Mouse (Mus musculus) gastrocnemius, adult 2 months (tissue): Measurements from ENCODE around the gene Fam118a. TPM values are rescaled to one million over a fixed set of nuclear protein-coding genes. Genes with fewer than 3 reads are reported as not detected.
A peak's percentile ranks its signal among the peaks of the same experiment; 100 is the strongest.
"Not testable (repeated sequence)": the region's sequence is repeated elsewhere in the genome, so short reads cannot be mapped to it uniquely, and the experiment has no call there.

Source experiments
- DNase-seq: peaks from one replicate; pipeline ENCODE4 v3.0.0; 2022
- H3K27ac ChIP-seq: fragments of 200-600 bp; 2 replicates; pipeline ENCODE4 v1.8.1; 2022; ENCODE audit warnings: mild to moderate bottlenecking
- H3K4me3 ChIP-seq: fragments of 200-600 bp; 2 replicates; pipeline ENCODE4 v1.8.1; 2022; ENCODE audit warnings: mild to moderate bottlenecking, moderate library complexity
- CTCF ChIP-seq: fragments of 200-600 bp; IDR thresholded peaks from 2 replicates; pipeline ENCODE4 v1.8.1; 2022; ENCODE audit warnings: antibody characterized with exemption, mild to moderate bottlenecking, moderate library complexity
- intact Hi-C: fragments of 180-260 bp; cut with DNase I; formaldehyde crosslinking; loops from one replicate; pipeline ENCODE4 v1.15.1; 2025
- long read RNA-seq, 2 experiments: library from polyadenylated mRNA; stranded (forward); transcript quantifications; one replicate each; pipeline ENCODE4 v2.0.0; 2021
- total RNA-seq, 2 experiments: library from RNA; stranded (reverse); gene quantifications; 2 replicates each; pipeline ENCODE4 v1.2.3; 2021

Gene Fam118a
- 1 to 10 TPM; 4.7 to 5.9 TPM for total RNA-seq
- long read RNA-seq, experiment 1, transcript Fam118a-201 (9 exons, 2,518 nt) = major isoform, 5 of 10 reads
- long read RNA-seq, experiment 1, partial matches to known transcripts = 1 of 10 reads
- long read RNA-seq, experiment 1, other reads (novel, unspliced or antisense) = 4 of 10 reads
- long read RNA-seq, experiment 2, transcript Fam118a-201 (9 exons, 2,518 nt) = major isoform, 6 of 10 reads
- long read RNA-seq, experiment 2, partial matches to known transcripts = 0 of 10 reads
- long read RNA-seq, experiment 2, other reads (novel, unspliced or antisense) = 4 of 10 reads

- H3K27ac ChIP-seq, DNase-seq, intact Hi-C loops: not testable (repeated sequence)
- 0 out of 2 replicates have a peak within 1 kb of the TSS, but pooled peaks have one; percentile 19 for H3K4me3 ChIP-seq
These were observed at the start of gene Fam118a for GRCm38 (mm10) chr15:85028648-85029047. Fam118a (plus strand) TSS chr15:85028948.

DNA sequence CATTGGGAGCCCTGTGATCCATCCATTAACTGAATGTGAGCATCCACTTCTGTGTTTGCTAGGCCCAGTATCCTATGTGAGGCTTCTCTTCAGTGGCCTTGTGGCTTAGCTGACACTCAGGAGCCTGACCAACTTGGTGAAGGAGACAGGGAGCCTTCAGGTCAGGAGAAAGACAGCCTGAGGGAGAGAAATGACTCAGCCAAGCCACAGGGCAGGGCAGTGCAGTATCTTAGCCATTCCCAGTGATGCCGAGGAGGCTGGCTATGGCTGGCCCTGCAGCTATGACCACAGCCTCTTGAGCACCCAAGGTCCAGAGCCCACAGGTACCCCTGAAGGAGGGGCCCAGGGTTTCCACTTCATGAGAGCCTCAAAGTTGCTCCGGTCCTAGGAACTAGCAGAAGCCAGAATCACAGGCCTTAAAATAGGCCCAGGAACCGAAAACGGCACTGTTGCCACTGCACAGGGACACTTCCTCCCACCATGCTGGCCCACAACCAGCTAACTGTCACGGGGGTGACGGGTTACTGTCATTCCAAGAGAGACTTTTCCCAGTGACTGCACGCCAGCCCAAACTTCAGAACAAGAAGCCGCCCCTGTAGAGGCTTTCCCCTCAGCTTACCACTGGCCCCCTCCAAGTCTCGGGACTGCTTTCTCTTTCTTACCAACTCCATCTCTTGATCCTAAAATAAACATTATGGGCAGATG, 47.0 kb upstream of the Fam118a start:
- no peak for TF ChIP-seq CTCF
- peak; percentile 74 for DNase-seq
- intact Hi-C loops = loop anchor here (10.0 kb wide), 1 partner anchor 787 kb away; the partner anchor contains the start of gene Samm50
- Histone ChIP-seq H3K4me3 (peak overlapping the region; percentile 58), H3K27ac (peak overlapping the region; percentile 82)

DNA sequence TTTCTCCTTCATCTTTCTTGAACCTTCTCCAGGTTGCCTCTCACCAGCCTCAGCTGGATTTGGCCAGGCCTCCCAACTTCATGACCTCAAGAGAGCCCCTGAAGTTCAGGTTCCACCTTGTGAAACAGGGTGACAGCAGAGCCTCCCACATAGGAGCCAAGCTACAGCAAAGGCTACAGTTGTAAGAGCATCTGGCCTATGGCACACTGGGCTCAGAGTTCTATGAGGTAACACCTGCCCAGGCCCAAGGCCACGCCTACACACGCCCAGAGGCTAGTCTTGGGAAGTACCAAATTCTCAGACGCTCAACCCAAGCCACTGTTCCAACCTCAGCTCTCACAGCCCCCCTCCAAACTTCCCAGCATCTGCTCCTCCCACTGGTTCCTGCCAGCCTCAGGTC, 45.9 kb upstream of the Fam118a start:
- no peak for TF ChIP-seq CTCF
- Histone ChIP-seq H3K27ac (peak overlapping the region; percentile 39; the same call in 1 of the 2 replicates), H3K4me3 (no peak overlapping the region)
- peak; percentile 43 for DNase-seq
- intact Hi-C loops = loop anchor here (10.0 kb wide), 1 partner anchor 788 kb away; the partner anchor contains the start of gene Samm50

GRCm38 (mm10) chr15:84983721-84984120, 45.0 kb upstream of the Fam118a start:
- intact Hi-C loops = loop anchor here (10.0 kb wide), 1 partner anchor 789 kb away; the partner anchor contains the start of gene Samm50
- Histone ChIP-seq H3K27ac (peak overlapping the region; percentile 39; the same call in 1 of the 2 replicates), H3K4me3 (no peak overlapping the region)
- no peak for TF ChIP-seq CTCF
- no peak for DNase-seq

GRCm38 (mm10) chr15:84985516-84986160, 43.1 kb upstream of the Fam118a start:
- intact Hi-C loops = loop anchor here (5.0 to 10.0 kb wide), 2 partner anchors 63 to 791 kb away; partner anchors contain the start of genes Gm29666, Nup50 and Samm50
- TF ChIP-seq CTCF = no peak
- DNase-seq = peak; percentile 39
- no peak overlapping the region for H3K27ac ChIP-seq
- H3K4me3 ChIP-seq = peak overlapping the region; percentile 7; the same call in 1 of the 2 replicates

- peak overlapping the region; percentile 93 for H3K4me3 ChIP-seq
- peak overlapping the region; percentile 95 for H3K27ac ChIP-seq
- intact Hi-C loops = loop anchor here (5.0 to 10.0 kb wide), 2 partner anchors 64 to 792 kb away; partner anchors contain the start of genes Gm29666, Nup50 and Samm50
- TF ChIP-seq CTCF = no peak
- DNase-seq = no peak
These were observed 42.4 kb upstream of the Fam118a start for GRCm38 (mm10) chr15:84986171-84987019.

GRCm38 (mm10) chr15:84987020-84987815, 41.5 kb upstream of the Fam118a start:
- H3K27ac ChIP-seq = peak overlapping the region; percentile 95
- intact Hi-C loops = loop anchor here (5.0 to 10.0 kb wide), 2 partner anchors 65 to 792 kb away; partner anchors contain the start of genes Gm29666, Nup50 and Samm50
- TF ChIP-seq CTCF = no peak
- no peak for DNase-seq
- H3K4me3 ChIP-seq = peak overlapping the region; percentile 93

DNA sequence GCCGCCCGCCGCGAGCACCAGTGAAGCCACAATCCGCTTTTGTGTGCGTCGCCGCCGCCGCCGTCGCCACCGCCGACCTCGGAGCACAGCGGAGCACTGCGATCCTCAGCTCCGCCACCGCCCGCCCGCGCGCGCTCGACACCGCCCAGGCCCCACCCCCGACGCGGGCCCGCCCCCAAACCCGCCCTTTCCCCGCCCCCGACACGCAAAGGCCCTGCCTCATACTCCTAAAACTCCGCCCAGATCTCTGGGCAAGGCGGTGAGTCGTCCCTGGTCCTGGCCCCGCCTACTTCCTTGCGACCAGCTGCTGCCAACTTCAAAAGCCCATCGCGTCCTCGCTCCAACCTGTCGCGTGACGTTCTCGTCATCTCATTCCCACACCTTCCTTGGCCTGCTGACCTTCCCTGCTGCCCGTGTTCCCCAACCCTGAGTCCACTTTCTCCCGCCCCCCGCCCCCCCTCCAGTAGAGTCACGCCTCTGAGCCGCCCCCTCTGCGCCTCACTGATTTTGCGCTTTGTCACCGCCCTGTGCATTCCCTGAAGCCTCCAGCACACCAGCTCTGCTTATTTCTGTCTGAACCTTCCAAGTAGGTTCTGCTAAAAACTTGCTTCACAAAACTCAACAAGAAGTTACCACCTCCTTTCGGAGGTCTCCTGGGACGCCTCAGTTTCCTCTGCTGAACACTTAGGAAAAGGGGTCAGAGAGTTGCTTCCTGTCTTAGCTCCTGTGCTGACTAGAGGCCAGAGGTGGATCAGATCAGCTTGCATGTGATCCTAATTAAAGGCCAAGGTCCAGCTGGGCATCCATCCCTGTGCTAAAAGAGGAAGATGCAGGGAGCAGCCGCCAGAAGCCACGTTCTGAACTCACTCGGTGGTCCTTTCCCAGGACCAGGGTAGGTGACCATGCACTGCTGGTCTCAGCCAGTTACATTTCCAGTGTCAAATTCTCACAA, 40.6 kb upstream of the Fam118a start, which contains the start of gene 5031439G07Rik:
TSS of gene 5031439G07Rik (minus strand) at position 678 of the 952 bp plus-strand sequence.
- H3K4me3 ChIP-seq = peak within 1 kb of the TSS; percentile 93
- intact Hi-C loops = loop anchor here (5.0 to 10.0 kb wide), 2 partner anchors 66 to 793 kb away; partner anchors contain the start of genes Gm29666, Nup50 and Samm50
- peak; percentile 95 for DNase-seq
- TF ChIP-seq CTCF = no peak
- peak within 1 kb of the TSS; percentile 95 for H3K27ac ChIP-seq

DNA sequence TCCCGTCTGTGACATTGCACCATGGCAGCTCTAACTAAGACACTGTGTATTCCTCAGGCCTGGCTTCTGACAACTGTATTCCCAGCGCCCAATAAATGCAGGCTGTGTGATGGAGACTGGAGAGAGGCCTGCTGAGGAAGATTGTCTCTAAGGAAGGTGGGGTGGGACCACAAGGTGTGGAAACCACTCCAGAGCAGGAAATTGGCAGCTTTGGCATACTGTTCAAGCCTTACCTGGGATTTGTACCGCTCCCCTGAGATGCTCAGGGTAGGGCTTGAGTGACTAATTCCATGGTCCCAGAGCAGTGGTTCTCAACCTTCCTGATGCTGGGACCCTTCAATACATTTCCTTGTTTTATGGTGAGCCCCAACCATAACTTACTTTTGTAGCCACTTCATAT, 39.6 kb upstream of the Fam118a start:
- no peak for DNase-seq
- Histone ChIP-seq H3K27ac (peak overlapping the region; percentile 95; the same call in 1 of the 2 replicates), H3K4me3 (no peak overlapping the region)
- no peak for TF ChIP-seq CTCF
- intact Hi-C loops = loop anchor here (5.0 to 10.0 kb wide), 2 partner anchors 67 to 794 kb away; partner anchors contain the start of genes Gm29666, Nup50 and Samm50
